Mouse (Mus musculus): ENCODE results near the gene Sez6l2.

DNA sequence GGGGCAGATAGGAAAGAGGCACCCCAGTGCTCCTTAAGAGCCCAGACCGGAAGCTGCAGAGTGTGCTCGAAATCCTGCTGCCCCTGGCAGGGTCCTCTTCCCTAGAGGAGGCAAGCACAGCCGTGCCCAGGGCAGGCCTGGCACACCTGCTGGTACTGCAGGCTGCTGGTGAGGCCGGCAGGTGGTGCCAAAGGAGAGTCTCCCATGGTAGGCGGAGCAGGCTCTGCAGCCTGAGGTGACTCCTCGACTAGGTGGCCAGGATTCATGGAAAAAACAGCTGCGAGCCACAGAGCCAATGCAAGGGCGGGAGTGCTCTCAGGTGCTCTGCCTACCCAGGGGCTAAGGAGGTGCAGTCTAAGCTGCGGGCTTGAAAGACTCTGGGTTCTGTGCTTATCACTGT, 36.0 kb downstream of the Sez6l2 start:
- TF ChIP-seq CTCF (IDR thresholded peaks at IDR 0.05; ENCODE audit: borderline replicate concordance, extremely low read depth, insufficient read depth, insufficient read length): peak; percentile 35; the same call in 1 of the 2 replicates
- TF ChIP-seq POLR2A (IDR thresholded peaks at IDR 0.05; ENCODE audit: borderline replicate concordance, extremely low read depth, insufficient read depth, insufficient read length, poor library complexity, severe bottlenecking): no peak

All from brain, embryonic 14.5 days (tissue).